Mouse (Mus musculus) gastrocnemius, adult 8-10 months (tissue): ENCODE measurements around the gene Pex14. TPM values are rescaled to one million over a fixed set of nuclear protein-coding genes. Genes with fewer than 3 reads are reported as not detected.

Experiments used
- DNase-seq, 2 experiments: peaks; one replicate each; pipeline ENCODE4 v3.0.0; 2022; ENCODE audit warnings: low spot score in 2 of 2
- total RNA-seq, 4 experiments: library from RNA; stranded (reverse); gene quantifications; 2 replicates each; pipeline ENCODE4 v1.2.4; 2022

Gene Pex14
- total RNA-seq, 4 experiments from 2014 or later: 21.1 to 23.9 (median 23.4) TPM

DNA sequence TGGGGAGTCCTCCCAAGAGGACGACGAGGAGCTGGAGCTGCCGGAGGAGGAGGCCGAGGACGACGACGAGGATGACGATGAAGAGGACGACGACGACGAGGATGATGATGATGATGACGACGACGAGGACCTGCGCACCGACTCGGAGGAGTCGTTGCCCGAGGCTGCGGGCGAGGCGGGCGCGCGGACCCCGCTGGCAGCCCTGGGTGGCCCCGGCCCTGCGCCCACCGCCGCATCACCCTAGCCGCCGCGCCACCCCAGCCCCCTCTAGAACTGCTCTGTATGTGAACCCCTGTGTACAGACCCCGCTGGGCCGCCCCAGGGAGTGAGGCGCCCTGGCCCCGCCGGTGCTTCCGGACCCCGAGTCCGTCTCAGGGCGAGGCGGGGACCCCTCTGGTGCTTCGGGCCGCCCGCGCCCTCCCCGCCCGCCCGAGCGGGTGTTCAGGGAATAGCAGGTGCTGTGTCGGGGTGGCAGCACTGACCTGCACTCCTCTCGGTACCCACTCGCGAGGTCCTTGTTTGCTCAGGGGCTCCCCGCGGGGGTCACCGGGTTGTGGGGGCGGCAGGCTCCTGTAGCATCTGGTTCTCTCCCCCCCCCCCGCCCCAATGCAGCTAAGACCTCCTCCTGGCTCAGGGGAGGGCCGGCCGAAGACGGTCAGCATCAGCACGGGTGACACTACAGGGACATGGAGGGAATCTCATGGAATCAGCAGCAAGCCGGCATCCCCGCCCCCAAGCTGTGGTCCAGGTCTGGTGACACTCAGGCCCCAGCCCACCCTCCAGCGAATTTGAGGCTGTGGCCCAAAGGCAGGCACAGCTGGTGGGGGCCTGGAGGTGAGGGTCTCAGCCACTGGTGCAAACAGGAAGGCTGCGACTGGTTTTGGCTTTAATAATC lies 147.1 kb downstream of the Pex14 start:
- no peak for DNase-seq

DNA sequence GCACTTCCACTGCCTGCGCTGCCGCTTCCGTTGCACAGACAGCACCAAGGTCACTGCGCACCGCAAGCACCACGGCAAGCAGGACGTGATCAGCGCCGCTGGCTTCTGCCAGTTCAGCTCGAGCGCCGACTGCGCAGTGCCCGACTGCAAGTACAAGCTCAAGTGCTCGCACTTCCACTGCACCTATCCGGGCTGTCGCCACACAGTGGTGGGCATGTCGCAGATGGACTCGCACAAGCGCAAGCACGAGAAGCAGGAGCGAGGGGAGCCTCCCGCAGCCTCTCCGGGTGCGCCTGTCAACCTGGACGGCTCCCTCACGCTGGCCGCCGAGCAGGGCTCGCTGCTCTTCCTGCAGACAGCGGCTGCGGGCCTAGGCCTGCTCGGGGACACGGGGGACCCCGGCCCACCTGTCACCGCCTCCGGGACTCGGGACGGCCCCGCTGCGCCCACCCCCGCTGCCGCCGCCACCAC lies 147.8 kb downstream of the Pex14 start:
- no peak for DNase-seq

DNA sequence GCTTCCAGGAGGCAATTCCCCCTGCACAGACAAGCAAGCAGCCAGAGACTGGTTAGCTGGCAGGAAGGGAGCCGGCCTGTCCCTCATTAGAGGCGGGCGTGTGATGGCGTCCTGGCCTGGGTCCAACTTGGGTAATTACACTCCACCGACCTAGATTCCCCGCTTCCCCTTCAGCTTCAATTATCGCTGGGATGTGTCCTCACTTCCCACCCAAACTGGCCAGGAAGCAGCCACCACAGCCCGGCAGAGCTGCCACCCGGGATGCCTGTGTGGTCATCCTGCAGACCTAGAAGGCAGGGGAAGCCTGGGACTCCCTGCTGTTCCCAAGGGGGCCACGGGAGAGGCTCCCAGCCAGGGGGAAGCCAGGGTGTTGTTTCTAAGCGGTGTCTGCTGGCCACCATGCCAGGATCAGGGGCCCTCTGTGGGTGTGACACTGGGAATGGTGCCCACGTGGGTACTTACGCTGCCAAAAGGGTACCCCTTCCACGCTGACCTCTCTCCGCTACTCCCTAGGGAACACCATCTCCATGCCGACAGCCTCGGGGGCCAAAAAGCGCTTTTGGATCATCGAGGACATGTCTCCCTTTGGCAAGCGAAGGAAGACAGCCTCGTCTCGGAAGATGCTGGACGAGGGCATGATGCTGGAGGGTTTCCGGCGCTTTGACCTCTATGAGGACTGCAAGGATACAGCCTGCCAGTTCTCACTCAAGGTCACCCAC lies 148.6 kb downstream of the Pex14 start:
- DNase-seq: peak; percentile 50 to 53

DNA sequence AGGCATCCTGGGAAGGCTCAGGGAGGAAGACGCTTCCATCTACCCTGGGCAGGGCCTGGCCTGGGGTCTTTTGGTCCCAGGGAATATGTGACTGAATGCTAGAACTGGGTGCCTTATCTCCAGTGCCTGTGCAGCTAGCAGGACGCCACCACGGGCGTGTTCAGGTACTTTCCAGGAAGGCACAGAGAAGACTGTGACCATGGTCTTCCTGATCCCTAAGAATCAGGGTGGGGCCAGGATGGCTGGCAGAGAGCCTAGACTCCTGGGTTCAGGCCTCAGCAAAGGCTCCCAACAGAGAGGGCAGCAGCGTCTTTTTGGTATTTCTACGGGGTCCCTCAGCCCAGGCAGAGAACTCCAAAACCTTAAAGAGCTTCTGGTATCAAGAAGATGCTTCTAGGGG lies 149.2 kb downstream of the Pex14 start:
- no peak for DNase-seq

DNA sequence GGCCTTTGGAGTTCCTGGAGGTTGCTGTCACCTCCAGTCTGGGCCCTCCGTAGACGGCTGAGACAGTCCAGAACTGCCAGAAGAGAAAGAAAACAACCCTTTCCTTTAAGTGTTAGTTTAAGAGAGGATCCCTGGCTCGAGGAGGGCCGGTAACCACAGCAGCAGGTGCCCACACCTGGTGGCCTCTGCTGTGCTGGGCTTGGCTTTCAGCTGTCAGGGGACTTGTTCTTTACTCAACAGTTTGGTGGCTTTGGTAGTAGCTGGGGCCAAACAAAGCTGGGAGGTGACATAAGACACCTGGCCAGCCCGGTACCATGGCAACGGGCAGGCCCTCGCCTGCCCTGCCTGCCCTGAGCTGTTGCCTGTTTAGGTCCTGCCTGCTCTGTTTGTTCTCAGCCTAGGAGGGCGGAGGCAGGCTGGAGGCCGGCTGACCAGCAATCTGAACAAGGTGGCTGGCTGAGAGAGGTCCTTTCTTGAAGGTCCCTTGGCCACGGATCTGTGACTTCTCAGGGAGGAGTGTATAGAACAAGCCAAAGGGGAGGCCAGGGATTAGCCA lies 151.8 kb downstream of the Pex14 start:
- DNase-seq: no peak

DNA sequence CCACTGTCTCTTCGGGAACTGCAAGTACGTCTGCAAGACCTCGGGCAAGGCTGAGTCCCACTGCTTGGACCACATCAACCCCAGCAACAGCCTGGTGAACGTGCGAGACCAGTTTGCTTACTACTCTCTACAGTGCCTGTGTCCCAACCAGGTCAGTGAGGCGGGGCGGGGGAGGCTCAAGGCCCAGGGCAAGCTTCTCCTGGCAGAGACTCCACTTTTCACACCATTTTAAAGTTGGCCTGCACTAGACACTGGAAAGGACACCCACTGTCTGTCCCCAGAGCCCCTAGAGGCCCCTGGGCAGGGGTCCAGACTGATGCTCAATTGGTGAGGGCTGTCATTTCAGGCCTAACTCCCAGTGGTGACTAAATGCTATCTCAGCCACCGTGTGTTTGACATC lies 153.6 kb downstream of the Pex14 start:
- DNase-seq: peak; percentile 38 to 53

DNA sequence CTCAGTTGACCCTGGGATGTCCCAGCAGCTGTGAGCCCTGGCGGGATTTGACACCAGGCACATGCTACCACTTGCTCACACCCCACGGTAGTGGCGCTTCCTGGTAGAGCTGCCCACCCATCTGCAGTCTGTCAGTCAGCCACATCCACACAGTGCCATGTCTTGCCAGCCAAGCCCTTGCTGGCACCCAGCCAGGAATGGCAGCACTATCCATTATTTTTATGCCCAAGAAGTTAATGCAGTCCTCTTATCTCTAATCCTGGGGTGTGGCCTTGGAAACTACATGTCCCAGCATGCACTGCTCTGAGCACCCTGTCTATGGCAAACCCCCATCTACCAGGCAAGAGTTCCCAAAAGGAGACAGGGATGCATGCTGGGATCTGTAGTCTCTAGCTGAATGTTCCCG lies 154.2 kb downstream of the Pex14 start:
- DNase-seq: no peak

DNA sequence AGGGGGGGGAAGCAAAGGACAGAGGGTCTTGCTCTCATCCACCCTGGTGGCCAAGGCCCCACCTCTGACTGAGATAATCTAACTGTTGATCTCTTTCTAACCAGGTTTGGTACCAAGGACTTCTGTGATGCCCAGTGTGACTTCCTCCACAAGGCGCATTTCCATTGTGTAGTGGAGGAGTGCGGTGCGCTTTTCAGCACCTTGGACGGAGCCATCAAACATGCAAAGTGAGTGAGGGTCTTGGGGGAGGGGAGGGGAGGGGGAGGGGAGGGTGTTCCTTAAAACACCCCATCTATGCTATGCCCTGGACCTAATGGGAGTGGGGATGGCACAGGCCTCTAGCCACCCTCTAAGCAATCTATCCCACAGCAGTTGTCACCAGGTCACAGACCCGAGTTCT lies 156.6 kb downstream of the Pex14 start:
- no peak for DNase-seq

DNA sequence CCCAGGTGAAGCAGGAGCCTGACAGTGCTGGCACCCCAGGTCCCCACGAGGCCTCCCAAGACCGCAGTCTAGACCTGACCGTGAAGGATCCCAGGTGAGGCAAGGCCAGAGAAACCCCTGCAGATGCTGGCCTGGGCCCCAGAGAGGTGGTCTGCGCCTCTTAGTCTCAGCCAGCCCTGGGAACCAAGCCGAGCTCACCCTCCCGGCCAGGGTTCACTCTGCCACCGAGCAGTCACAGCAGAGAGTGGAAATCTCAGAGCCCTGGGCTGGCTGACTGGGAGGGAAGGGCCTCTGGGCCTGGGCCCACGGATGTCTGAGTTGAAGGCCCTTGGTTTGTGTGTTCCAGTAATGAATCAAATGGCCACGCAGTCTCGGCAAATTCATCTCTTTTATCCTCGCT lies 158.4 kb downstream of the Pex14 start:
- no peak for DNase-seq

DNA sequence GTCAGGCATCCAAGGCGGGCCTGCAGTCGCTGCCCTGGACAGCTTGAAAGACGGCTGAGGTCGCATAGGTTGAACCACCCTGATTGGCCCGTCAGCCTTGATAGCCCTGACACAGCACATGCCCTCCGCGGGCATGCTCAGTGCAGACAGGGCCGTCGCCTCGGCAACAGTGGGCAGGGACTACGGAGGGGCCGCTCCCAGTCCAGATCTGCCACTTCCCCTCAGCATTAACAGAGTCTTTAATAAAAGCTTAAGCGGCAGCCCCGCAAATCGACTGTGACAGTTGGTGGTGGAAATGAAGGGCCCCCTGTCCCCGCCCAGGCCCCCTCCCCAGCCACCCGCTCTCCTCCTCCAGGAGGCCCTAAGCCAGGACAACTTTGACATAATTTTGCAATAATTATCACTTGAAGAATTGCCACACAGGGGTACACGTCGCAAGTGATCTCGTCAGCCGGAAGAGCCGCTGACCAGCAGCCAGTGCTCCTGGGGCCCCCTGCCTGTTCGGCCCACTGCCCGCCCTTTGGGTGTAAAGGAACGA lies 158.9 kb downstream of the Pex14 start:
- no peak for DNase-seq

DNA sequence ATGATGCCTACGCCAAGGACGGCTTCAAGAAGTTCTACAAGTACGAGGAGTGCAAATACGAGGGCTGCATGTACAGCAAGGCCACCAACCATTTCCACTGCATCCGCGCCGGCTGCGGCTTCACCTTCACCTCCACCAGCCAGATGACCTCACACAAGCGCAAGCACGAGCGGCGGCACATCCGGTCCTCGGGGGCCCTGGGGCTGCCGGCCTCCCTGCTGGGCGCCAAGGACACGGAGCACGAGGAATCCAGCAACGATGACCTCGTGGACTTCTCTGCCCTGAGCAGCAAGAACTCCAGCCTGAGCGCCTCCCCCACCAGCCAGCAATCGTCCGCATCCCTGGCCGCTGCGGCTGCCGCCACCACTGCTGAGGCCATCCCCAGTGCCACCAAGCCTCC lies 161.1 kb downstream of the Pex14 start:
- no peak for DNase-seq

DNA sequence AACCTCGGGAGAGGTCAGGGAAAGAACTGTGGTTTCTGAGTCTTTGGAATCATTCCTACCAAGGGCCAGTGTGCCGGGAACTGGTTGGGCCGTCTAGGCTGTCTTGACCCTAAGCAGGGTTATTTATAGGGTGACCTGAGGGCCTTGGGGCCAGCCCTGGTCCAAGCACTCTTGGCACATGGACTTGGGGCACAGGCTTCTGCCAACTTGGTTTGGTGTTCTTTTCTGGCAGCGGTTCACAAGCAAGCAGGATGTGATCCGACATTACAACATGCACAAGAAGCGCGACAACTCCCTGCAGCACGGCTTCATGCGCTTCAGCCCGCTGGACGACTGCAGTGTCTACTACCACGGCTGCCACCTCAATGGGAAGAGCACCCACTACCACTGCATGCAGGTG lies 162.9 kb downstream of the Pex14 start:
- peak; percentile 83 to 85 for DNase-seq

DNA sequence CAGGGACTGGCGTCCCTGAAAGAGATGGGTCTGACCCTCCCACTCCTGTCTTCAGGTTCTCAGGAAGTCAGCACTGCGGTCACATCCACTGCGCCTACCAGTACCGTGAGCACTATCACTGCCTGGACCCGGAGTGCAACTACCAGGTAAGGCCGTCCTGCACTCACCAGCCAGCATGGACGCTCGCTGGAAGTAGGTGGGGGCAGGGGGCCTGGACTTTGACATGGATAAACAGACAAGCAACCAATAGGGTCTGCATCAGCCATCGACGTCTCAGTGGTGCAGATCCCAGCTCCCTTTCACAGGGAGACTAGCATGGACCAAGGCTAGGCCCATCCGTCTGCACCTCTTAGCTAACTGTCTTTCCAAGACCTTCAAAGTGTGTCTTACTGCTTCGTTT lies 163.6 kb downstream of the Pex14 start:
- no peak for DNase-seq

DNA sequence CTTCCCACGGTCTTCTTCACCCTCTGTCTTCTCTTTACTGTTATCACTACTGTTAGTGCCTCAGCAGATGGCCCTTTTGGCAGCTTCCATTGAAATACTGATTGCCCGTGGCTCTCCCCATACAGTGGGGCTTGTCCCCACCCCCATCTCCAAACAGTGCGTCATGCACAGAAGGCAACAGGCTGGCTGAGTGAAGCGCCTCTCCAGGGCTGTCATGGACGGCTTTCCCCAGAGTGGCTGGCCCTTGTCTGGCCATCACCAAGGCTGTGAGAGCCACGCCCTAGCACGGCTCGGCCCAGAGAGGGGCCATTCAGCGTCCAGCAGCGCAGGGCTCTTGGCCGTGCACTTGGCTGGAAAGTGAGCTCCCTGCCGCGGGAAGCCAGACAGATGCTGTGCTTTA lies 164.5 kb downstream of the Pex14 start:
- no peak for DNase-seq

DNA sequence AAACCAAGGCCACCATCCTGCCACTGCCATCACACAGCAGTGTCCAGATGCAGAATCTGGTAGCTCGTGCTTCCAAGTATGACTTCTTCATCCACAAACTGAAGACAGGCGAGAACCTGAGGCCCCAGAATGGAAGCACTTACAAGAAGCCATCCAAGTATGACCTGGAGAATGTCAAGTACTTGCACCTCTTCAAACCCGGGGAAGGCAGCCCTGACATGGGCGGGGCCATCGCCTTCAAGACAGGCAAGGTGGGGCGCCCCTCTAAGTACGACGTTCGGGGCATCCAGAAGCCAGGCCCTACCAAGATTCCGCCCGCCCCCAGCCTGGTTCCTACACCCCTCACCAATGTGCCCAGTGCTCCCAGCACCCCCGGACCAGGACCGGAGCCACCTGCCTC lies 166.6 kb downstream of the Pex14 start:
- no peak for DNase-seq

DNA sequence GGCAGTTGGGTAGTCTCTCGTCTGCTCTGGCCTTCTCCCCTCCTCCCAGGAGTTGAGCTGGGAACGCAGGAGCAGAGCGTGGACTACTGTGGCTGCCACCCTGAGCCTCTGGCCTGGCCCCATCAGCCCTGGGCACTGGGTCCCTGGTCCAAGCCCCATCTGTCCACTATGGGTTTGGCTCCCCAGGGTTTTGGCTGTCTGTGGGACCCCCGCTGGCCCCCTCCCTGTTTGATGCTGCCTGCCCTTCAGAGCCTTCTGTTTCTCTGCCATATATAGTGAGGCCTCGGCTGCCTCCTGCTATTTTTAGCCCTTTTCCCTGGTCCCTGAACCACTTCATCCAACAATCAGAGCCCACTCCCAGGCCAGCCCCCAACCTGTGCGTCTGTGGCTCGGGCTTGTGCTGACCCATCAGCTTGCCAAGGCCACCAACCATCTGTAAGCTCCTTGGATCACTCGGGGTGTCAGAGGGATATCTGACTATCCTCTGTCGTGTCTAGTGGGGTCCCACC lies 168.9 kb downstream of the Pex14 start:
- DNase-seq: no peak

DNA sequence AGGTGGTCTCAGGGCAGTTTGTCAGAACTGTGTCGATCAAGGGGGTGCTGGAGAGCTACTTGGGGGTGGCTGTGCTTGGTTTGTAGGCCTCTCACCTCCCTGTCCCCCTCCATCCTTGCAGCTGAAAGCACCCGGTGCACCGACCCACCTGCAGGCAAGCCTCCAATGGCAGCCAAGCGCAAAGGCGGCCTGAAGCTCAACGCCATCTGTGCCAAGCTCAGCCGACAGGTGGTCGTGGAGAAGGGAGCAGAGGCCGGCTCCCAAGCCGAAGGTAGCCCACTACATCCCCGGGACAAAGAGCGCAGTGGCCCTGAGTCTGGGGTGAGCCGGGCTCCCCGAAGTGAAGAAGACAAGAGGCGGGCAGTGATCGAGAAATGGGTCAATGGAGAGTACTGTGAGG lies 170.8 kb downstream of the Pex14 start:
- DNase-seq: no peak

DNA sequence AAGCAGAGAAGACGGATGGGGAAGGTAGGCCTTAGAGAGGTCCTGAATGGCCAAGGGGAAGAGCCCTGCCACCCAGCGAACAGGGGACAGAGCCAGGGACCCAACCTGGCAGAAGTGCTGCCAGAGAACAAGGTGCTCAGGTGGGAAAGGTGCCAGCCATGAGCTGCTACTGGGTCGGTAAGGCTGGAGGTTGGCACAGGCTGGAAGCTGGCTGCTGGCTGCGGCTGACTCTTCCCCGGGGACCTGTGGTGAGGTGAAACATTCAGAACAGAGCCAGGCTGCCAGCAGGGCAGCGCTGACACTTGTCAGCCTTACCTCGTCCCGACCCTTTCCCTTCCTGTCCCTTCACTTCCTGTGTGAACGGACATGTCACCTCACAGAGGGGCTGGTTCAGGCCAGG lies 171.4 kb downstream of the Pex14 start:
- DNase-seq: no peak

DNA sequence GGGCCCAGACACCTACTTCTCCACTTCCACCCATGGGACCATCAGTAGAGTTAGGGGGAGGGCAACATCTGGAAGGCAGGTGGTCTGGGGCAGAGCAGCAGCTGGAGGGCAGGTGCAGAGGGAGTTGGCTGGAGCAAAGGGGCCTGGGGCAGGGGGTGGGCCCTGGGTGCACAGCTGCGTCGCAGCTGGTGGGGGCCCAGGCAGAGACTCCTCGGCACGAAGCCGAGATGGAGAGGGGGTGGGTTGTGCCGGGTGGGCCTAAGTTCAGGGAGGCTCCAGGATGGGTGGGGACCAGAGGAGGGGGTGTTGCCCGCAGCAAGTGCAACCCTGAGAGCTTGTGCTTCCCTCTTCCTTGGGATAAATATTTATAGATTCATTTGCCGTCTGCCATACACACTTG lies 173.2 kb downstream of the Pex14 start:
- no peak for DNase-seq

DNA sequence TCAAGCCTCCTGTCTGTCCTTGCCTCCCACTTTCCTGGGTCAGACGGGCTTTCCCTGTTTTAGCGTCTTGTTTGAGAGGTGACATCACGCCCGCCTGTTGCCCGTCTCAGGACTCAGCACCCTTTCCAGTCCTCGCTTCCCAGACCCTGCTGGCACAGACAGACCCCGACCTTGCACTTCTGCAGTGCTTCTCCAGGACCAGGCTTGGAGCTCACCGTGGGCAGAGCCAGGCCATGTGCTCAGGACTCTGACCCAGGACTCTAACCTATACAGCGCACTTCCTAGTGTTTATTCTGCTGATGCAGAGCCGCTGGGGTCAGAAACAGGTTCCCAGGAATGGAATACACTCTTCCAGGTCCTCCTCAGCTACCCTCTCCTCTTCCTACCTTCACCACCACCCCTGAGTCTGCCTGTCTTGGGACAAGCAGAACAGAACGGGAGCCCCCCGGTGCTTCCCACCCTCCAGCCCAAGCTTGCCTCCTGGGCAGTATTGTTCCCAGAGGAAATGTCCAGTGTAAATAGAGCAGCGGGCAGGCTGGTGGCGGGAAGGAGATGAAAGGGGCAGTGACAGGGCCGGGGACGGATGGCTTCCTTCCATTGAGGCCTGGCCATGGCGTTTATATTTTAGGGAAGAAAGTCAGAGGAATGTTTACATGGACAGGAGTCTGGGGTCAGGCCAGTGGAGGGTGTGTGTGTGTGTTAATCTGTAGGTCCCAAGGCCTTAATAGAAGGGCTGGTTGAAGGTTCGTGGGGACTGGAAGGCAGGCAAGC lies 173.9 kb downstream of the Pex14 start:
- no peak for DNase-seq

DNA sequence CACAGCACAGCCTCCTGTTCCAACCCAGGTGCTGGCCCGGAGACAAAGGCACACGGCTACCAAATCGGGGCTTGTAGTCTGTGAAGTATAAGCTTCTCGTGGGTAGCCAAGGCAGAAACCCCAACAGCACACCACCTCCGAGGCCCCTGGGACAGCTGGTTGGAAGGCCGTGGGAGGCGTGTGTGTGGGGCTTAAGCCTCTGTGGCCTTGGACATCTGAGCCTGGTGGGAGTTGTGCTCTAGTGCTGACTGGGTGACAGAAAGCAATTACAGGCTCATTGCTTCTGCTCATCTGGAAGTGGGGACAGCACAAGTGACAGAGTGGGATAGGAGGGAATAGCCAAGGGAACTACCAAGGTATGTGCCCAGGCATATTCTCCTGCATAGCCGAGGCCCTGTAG lies 175.7 kb downstream of the Pex14 start:
- DNase-seq: no peak
